Mouse (Mus musculus) erythroblast, embryonic 14.5 days (primary cell): Measurements from ENCODE around the gene Trim52.

Source experiments
- GATA1 ChIP-seq: IDR thresholded peaks from 2 replicates; pipeline ENCODE4 v1.6.1; 2012; ENCODE audit warnings: low read length, inconsistent platforms, mixed read lengths
- TAL1 ChIP-seq: IDR thresholded peaks from 3 replicates; pipeline ENCODE4 v1.6.1; 2012; ENCODE audit warnings: low read length, inconsistent platforms, mixed read lengths

DNA sequence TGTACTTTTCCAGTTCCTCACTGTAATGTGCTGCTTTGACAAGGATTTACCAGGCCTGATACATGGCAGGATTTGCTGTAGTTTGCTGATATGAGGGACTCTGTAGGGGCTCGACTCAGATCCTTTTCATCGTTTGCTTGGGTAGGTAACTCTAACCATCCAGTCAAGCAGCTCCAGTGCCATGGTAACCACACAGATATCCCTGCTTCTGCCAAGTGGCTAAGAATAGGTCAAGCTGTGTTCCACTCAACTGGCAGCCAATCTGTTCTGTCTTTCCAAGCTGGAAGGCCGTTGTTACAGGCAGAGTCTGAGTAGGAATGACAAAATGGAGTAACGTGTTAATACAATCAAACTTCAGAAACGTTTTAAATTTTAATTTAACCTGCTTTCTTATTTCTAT, 70.9 kb downstream of the Trim52 start:
- no peak for TF ChIP-seq TAL1
- TF ChIP-seq GATA1: no peak
